Mouse (Mus musculus) heart, adult 2 months (tissue): ENCODE results near the gene Vmn1r2.
"Not testable (repeated sequence)": the region's sequence is repeated elsewhere in the genome, so short reads cannot be mapped to it uniquely, and the experiment has no call there.

Source experiments
- CTCF ChIP-seq: fragments of 200-600 bp; IDR thresholded peaks from 2 replicates; pipeline ENCODE4 v1.8.1; 2022; ENCODE audit warnings: antibody characterized with exemption, mild to moderate bottlenecking, moderate library complexity
- EP300 ChIP-seq: fragments of 200-500 bp; IDR thresholded peaks from 2 replicates; pipeline ENCODE4 v1.6.1; 2011; ENCODE audit warnings: low read depth, low read length, control low read depth; ENCODE audit not compliant: insufficient read depth
- POLR2A ChIP-seq: fragments of 200-500 bp; IDR thresholded peaks from 2 replicates; pipeline ENCODE4 v1.6.1; 2011; ENCODE audit warnings: mild to moderate bottlenecking, low read depth, low read length, control low read depth; ENCODE audit not compliant: insufficient read depth

GRCm38 (mm10) chr4:3216382-3216781 is 49.3 kb downstream of the Vmn1r2 start:
- TF ChIP-seq CTCF, POLR2A, EP300: not testable (repeated sequence)
